Mouse (Mus musculus) hindbrain, embryonic 11.5 days (tissue): Measurements from ENCODE around the gene Crtac1. TPM values are rescaled to one million over a fixed set of nuclear protein-coding genes. Genes with fewer than 3 reads are reported as not detected.

Experiments
- ATAC-seq: fragments of 200-750 bp; cut with Nextera tagmentation; 2 replicates; pipeline ENCODE4 v1.8.0; 2017; ENCODE audit warnings: mild to moderate bottlenecking, moderate TSS enrichment, moderate library complexity; ENCODE audit not compliant: low FRiP score
- DNase-seq: peaks from one replicate; pipeline ENCODE4 v3.0.0-alpha.2; 2015; ENCODE audit warnings: low spot score
- H3K27ac ChIP-seq: fragments of 300-500 bp; sonication (generic); 2 replicates; pipeline ENCODE4 v1.5.1; 2014; ENCODE audit warnings: mild to moderate bottlenecking, low read depth, low read length
- H3K27me3 ChIP-seq: fragments of 300-500 bp; sonication (generic); 2 replicates; pipeline ENCODE4 v1.6.1; 2014; ENCODE audit warnings: mild to moderate bottlenecking, low read length, moderate library complexity, mixed read lengths; ENCODE audit not compliant: control insufficient read depth, insufficient read depth
- H3K36me3 ChIP-seq: fragments of 300-500 bp; sonication (generic); 2 replicates; pipeline ENCODE4 v1.6.1; 2014; ENCODE audit warnings: mild to moderate bottlenecking, low read length, moderate library complexity, mixed read lengths; ENCODE audit not compliant: control insufficient read depth, insufficient read depth
- H3K4me1 ChIP-seq: fragments of 300-500 bp; sonication (generic); replicated peaks from 2 replicates; pipeline ENCODE4 v1.6.1; 2014; ENCODE audit warnings: low read length, mixed read lengths; ENCODE audit not compliant: control insufficient read depth, insufficient read depth
- H3K4me2 ChIP-seq: fragments of 300-500 bp; sonication (generic); replicated peaks from 2 replicates; pipeline ENCODE4 v1.6.1; 2014; ENCODE audit warnings: mild to moderate bottlenecking, low read depth, low read length
- H3K4me3 ChIP-seq: fragments of 300-500 bp; sonication (generic); 2 replicates; pipeline ENCODE4 v1.5.1; 2014; ENCODE audit warnings: low read depth, low read length
- H3K9ac ChIP-seq: fragments of 300-500 bp; sonication (generic); 2 replicates; pipeline ENCODE4 v1.6.1; 2014; ENCODE audit warnings: low read depth, low read length
- H3K9me3 ChIP-seq: fragments of 300-500 bp; sonication (generic); 2 replicates; pipeline ENCODE4 v1.6.1; 2016; ENCODE audit warnings: low read length; ENCODE audit not compliant: control insufficient read depth
- WGBS: fragments of 180-500 bp; shearing (Covaris S2); extraction: QIAGEN DNeasy Blood & Tissue Kit; methylation state at CpG from one replicate; pipeline ENCODE4 v1.1.7; 2014; 5-methylcytosine and 5-hydroxymethylcytosine counted together
- polyA plus RNA-seq: library from polyadenylated mRNA; unstranded; fragments of >200 nt; fragmentation: Nextera tagmentation; extraction: Ambion mirVana; gene quantifications from 2 replicates; pipeline ENCODE4 v1.2.1, GENCODE M21; 2014

Gene Crtac1
- polyA plus RNA-seq, 1 experiment from 2014 or later, result 13.0 TPM

- Histone ChIP-seq H3K9ac (no peak overlapping the region), H3K27me3 (peaks cover 1% of the 10 kb centered on the region), H3K9me3 (no peaks in the 10 kb centered on the region)
Measured at GRCm38 (mm10) chr19:42439353-42439752, 7.8 kb upstream of the Crtac1 start.

GRCm38 (mm10) chr19:42435621-42436020 is 4.0 kb upstream of the Crtac1 start:
- no peaks in the 10 kb centered on the region for H3K36me3 ChIP-seq
- H3K4me3 ChIP-seq, result no peak overlapping the region
- ATAC-seq (no peak), DNase-seq (no peak)
- H3K9me3 ChIP-seq, result no peaks in the 10 kb centered on the region
- no peak overlapping the region for H3K27ac ChIP-seq
- 53% methylated on average over 4 of the region's 4 CpGs for WGBS
- peaks cover 5% of the 10 kb centered on the region; the same call in 1 of the 2 replicates for H3K4me1 ChIP-seq
- H3K9ac ChIP-seq, result no peak overlapping the region
- no peak overlapping the region for H3K4me2 ChIP-seq
- H3K27me3 ChIP-seq, result peaks cover 19% of the 10 kb centered on the region

More at GRCm38 (mm10) chr19:42439353-42439752, 7.8 kb upstream of the Crtac1 start:
- Histone ChIP-seq H3K36me3 (no peaks in the 10 kb centered on the region), H3K4me3 (no peak overlapping the region), H3K27ac (no peak overlapping the region), H3K4me2 (no peak overlapping the region), H3K4me1 (no peaks in the 10 kb centered on the region; the same call in 1 of the 2 replicates)
- DNase-seq (no peak), ATAC-seq (no peak)
- WGBS, result 79% methylated on average over 9 of the region's 9 CpGs

- 56% methylated on average over 8 of the region's 8 CpGs for WGBS
Measured at GRCm38 (mm10) chr19:42432761-42433160, 1.2 kb upstream of the Crtac1 start.

GRCm38 (mm10) chr19:42432191-42432590 is 608 bp upstream of the Crtac1 start:
- H3K27ac ChIP-seq, result peak overlapping the region; percentile 90
- peak; percentile 74 for DNase-seq
- H3K36me3 ChIP-seq, result no peaks in the 10 kb centered on the region
- H3K4me1 ChIP-seq, result peaks cover 5% of the 10 kb centered on the region; the same call in 1 of the 2 replicates
- peaks cover 30% of the 10 kb centered on the region for H3K27me3 ChIP-seq
- ATAC-seq, result peak; percentile 79
- peak overlapping the region; percentile 52 for H3K4me3 ChIP-seq
- H3K4me2 ChIP-seq, result peak overlapping the region; percentile 72
- H3K9ac ChIP-seq, result peak overlapping the region; percentile 71
- 0% methylated on average over 42 of the region's 44 CpGs for WGBS
- no peaks in the 10 kb centered on the region for H3K9me3 ChIP-seq

More at GRCm38 (mm10) chr19:42432761-42433160, 1.2 kb upstream of the Crtac1 start:
- Histone ChIP-seq H3K27me3 (peaks cover 30% of the 10 kb centered on the region), H3K27ac (peak overlapping the region; percentile 90; the same call in 1 of the 2 replicates), H3K9ac (peak overlapping the region; percentile 71), H3K4me2 (peak overlapping the region; percentile 72), H3K4me1 (peaks cover 5% of the 10 kb centered on the region; the same call in 1 of the 2 replicates), H3K9me3 (no peaks in the 10 kb centered on the region), H3K36me3 (no peaks in the 10 kb centered on the region), H3K4me3 (peak overlapping the region; percentile 52)
- ATAC-seq, result no peak
- DNase-seq, result no peak

- no peak overlapping the region for H3K27ac ChIP-seq
- H3K27me3 ChIP-seq, result peaks cover 30% of the 10 kb centered on the region
Measured at GRCm38 (mm10) chr19:42430981-42431380, 602 bp downstream of the Crtac1 start.

GRCm38 (mm10) chr19:42429410-42429809 is 2.2 kb downstream of the Crtac1 start:
- WGBS, result 17% methylated on average over 3 of the region's 3 CpGs
- Histone ChIP-seq H3K4me1 (peaks cover 5% of the 10 kb centered on the region; the same call in 1 of the 2 replicates), H3K4me3 (no peak overlapping the region), H3K27me3 (peaks cover 29% of the 10 kb centered on the region), H3K4me2 (no peak overlapping the region), H3K9ac (no peak overlapping the region), H3K9me3 (no peaks in the 10 kb centered on the region), H3K27ac (no peak overlapping the region), H3K36me3 (no peaks in the 10 kb centered on the region)
- peak; percentile 80 for DNase-seq
- ATAC-seq, result no peak

More at GRCm38 (mm10) chr19:42430981-42431380, 602 bp downstream of the Crtac1 start:
- peak; percentile 38 for ATAC-seq
- Histone ChIP-seq H3K9me3 (no peaks in the 10 kb centered on the region), H3K4me1 (peaks cover 5% of the 10 kb centered on the region; the same call in 1 of the 2 replicates), H3K36me3 (no peaks in the 10 kb centered on the region), H3K4me2 (peak overlapping the region; percentile 72), H3K4me3 (peak overlapping the region; percentile 52), H3K9ac (peak overlapping the region; percentile 12)
- 2% methylated on average over 19 of the region's 19 CpGs for WGBS
- DNase-seq, result peak; percentile 29

GRCm38 (mm10) chr19:42425208-42425607 is 6.4 kb downstream of the Crtac1 start:
- Histone ChIP-seq H3K4me1 (peaks cover 4% of the 10 kb centered on the region; the same call in 1 of the 2 replicates), H3K27ac (no peak overlapping the region), H3K9me3 (no peaks in the 10 kb centered on the region), H3K27me3 (peaks cover 7% of the 10 kb centered on the region), H3K36me3 (no peaks in the 10 kb centered on the region), H3K4me3 (no peak overlapping the region), H3K4me2 (no peak overlapping the region), H3K9ac (no peak overlapping the region)
- peak; percentile 68 for DNase-seq
- 16% methylated on average over 3 of the region's 3 CpGs for WGBS
- no peak for ATAC-seq

GRCm38 (mm10) chr19:42415042-42415441 is 16.5 kb downstream of the Crtac1 start:
- no peak for DNase-seq
- H3K4me1 ChIP-seq, result no peaks in the 10 kb centered on the region
- H3K36me3 ChIP-seq, result no peaks in the 10 kb centered on the region
- H3K4me2 ChIP-seq, result no peak overlapping the region
- no peaks in the 10 kb centered on the region for H3K9me3 ChIP-seq
- H3K9ac ChIP-seq, result no peak overlapping the region
- H3K4me3 ChIP-seq, result no peak overlapping the region
- no peaks in the 10 kb centered on the region for H3K27me3 ChIP-seq
- H3K27ac ChIP-seq, result no peak overlapping the region
- no peak for ATAC-seq
- 72% methylated on average over 8 of the region's 8 CpGs for WGBS

- Histone ChIP-seq H3K4me1 (peaks cover 4% of the 10 kb centered on the region; the same call in 1 of the 2 replicates), H3K36me3 (no peaks in the 10 kb centered on the region), H3K27ac (no peak overlapping the region), H3K27me3 (no peaks in the 10 kb centered on the region), H3K9me3 (no peaks in the 10 kb centered on the region), H3K4me3 (no peak overlapping the region), H3K4me2 (no peak overlapping the region), H3K9ac (no peak overlapping the region)
- 32% methylated on average over 5 of the region's 5 CpGs for WGBS
- ATAC-seq (no peak), DNase-seq (no peak)
Measured at GRCm38 (mm10) chr19:42409856-42410255, 21.7 kb downstream of the Crtac1 start.
